Mouse (Mus musculus) embryonic facial prominence, embryonic 10.5 days (tissue): ENCODE results near the gene Esp3. TPM values are rescaled to one million over a fixed set of nuclear protein-coding genes. Genes with fewer than 3 reads are reported as not detected.
"Not testable (repeated sequence)": the region's sequence is repeated elsewhere in the genome, so short reads cannot be mapped to it uniquely, and the experiment has no call there.

Source experiments
- DNase-seq: peaks from one replicate; pipeline ENCODE4 v3.0.0-alpha.2; 2017; ENCODE audit warnings: low spot score
- H3K27ac ChIP-seq: fragments of 300-500 bp; sonication (generic); replicated peaks from 2 replicates; pipeline ENCODE4 v1.5.1; 2016; ENCODE audit warnings: mild to moderate bottlenecking
- H3K27me3 ChIP-seq: fragments of 300-500 bp; sonication (generic); replicated peaks from 2 replicates; pipeline ENCODE4 v1.6.1; 2016; ENCODE audit warnings: low read depth, mild to moderate bottlenecking; ENCODE audit not compliant: poor library complexity, severe bottlenecking
- H3K36me3 ChIP-seq: fragments of 300-500 bp; sonication (generic); replicated peaks from 2 replicates; pipeline ENCODE4 v1.6.1; 2016; ENCODE audit warnings: mild to moderate bottlenecking, moderate library complexity
- H3K4me1 ChIP-seq: fragments of 300-500 bp; sonication (generic); 2 replicates; pipeline ENCODE4 v1.6.1; 2016
- H3K4me3 ChIP-seq: fragments of 300-500 bp; sonication (generic); 2 replicates; pipeline ENCODE4 v1.5.1; 2016; ENCODE audit warnings: mild to moderate bottlenecking, moderate library complexity
- H3K9me3 ChIP-seq: fragments of 300-500 bp; sonication (generic); 2 replicates; pipeline ENCODE4 v1.6.1; 2016; ENCODE audit warnings: mild to moderate bottlenecking
- WGBS: fragments of 180-500 bp; shearing (Covaris S2); methylation state at CpG from one replicate; pipeline ENCODE4 v1.1.7; 2016; 5-methylcytosine and 5-hydroxymethylcytosine counted together
- polyA plus RNA-seq: library from polyadenylated mRNA; unstranded; fragments of >200 nt; fragmentation: Nextera tagmentation; extraction: Ambion mirVana; gene quantifications from 2 replicates; pipeline ENCODE4 v1.2.1, GENCODE M21; 2016

Gene Esp3
- polyA plus RNA-seq: not detected in 2 replicates

GRCm38 (mm10) chr17:40631775-40632174, at the start of gene Esp3:
Esp3 (plus strand) TSS chr17:40632075.
- WGBS: 96% methylated on average over 1 of the region's 1 CpGs
- not testable (repeated sequence) for H3K4me1 ChIP-seq, H3K27me3 ChIP-seq, H3K9me3 ChIP-seq, H3K36me3 ChIP-seq, DNase-seq, H3K4me3 ChIP-seq, H3K27ac ChIP-seq

GRCm38 (mm10) chr17:40583906-40584305, 48.0 kb upstream of the Esp3 start:
- WGBS: 39% methylated on average over 6 of the region's 6 CpGs
- not testable (repeated sequence) for H3K27me3 ChIP-seq, H3K36me3 ChIP-seq, DNase-seq, H3K4me1 ChIP-seq, H3K27ac ChIP-seq, H3K9me3 ChIP-seq, H3K4me3 ChIP-seq

- H3K27ac ChIP-seq: no peak overlapping the region
- no peak for DNase-seq
- no peaks in the 10 kb centered on the region for H3K36me3 ChIP-seq
- no peaks in the 10 kb centered on the region for H3K9me3 ChIP-seq
- no peaks in the 10 kb centered on the region for H3K4me1 ChIP-seq
- H3K4me3 ChIP-seq: no peak overlapping the region
- no peaks in the 10 kb centered on the region for H3K27me3 ChIP-seq
These were observed 40.6 kb upstream of the Esp3 start for GRCm38 (mm10) chr17:40591297-40591696.

DNA sequence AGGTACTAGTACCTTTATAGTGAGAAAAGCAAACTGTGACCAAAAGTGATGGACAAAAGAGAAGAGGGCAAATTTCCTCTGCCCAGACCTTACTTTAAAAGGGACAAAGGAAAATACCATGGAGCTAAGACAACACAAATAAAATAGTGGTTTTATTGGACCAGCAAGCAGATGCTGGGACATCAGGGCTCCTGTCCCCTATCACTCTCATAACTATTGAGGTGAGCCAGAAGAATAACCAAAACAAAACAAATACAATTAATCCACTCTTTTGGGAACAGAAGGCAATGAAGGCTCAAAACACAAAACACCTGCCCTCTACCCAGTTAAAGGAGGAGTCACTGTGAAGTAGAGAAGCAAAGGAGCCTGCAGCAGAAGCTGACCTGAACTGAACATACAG, 33.6 kb upstream of the Esp3 start, which contains the start of gene Esp4:
TSS of gene Esp4 (plus strand) at position 301 of the 400 bp plus-strand sequence.
- DNase-seq: no peak
- Histone ChIP-seq H3K36me3 (no peaks in the 10 kb centered on the region), H3K27ac (no peak within 1 kb of the TSS), H3K4me3 (no peak within 1 kb of the TSS), H3K9me3 (no peaks in the 10 kb centered on the region), H3K27me3 (no peaks in the 10 kb centered on the region), H3K4me1 (no peaks in the 10 kb centered on the region)

GRCm38 (mm10) chr17:40662118-40662679, 30.3 kb downstream of the Esp3 start:
- not testable (repeated sequence) for H3K27ac ChIP-seq, H3K9me3 ChIP-seq, H3K27me3 ChIP-seq, DNase-seq, H3K36me3 ChIP-seq, H3K4me1 ChIP-seq, H3K4me3 ChIP-seq
- WGBS: 78% methylated on average over 9 of the region's 9 CpGs

DNA sequence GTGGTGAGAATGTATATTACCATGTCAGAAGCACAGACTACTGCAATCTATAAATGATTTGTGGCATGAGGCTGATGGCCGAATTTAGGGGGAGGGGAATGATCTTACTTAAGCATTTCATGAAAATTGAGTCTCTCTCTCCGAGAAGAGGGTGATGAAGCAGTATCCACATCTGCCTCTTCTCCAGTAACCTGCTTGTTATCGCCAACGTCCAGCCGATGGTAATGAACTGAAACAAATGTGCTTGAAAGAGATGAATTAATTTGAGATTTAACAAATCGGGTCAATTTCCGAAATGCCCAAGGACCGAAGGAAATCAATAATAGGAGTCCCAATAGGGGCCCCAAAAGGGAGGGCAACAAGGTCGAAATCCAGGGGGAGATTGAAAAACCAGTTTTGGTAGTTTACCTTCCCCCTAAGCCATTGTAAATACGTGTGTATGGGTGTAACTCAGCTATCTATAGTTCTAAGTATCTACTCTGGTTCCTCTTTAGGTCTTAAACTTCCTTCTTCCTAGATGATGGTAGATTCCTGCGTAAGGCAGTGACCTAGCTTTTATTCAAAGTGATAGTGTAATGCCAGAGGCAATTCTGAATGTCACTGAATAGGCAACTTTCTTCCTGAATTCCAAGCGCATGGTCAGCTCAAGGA, 31.4 kb downstream of the Esp3 start:
- H3K4me3 ChIP-seq, H3K9me3 ChIP-seq, H3K36me3 ChIP-seq, H3K27ac ChIP-seq, DNase-seq, H3K4me1 ChIP-seq, H3K27me3 ChIP-seq: not testable (repeated sequence)
- 86% methylated on average over 12 of the region's 12 CpGs for WGBS

Other genes starting within 250 kb of the Esp3 start
- not detected in 2 replicates for gene Esp8, start 112.1 kb upstream of the Esp3 start, polyA plus RNA-seq
- gene Esp6, start 70.6 kb upstream of the Esp3 start, polyA plus RNA-seq: not detected in 2 replicates
- not detected in 2 replicates for gene Esp4, start 33.5 kb upstream of the Esp3 start, polyA plus RNA-seq
- gene Esp1, start 95.0 kb downstream of the Esp3 start, polyA plus RNA-seq: not detected in 2 replicates
- not detected in 2 replicates for gene Crisp2, start 174.9 kb downstream of the Esp3 start, polyA plus RNA-seq
- gene Rhag, start 179.1 kb downstream of the Esp3 start, polyA plus RNA-seq: 5.0 and 5.6 TPM in 2 replicates
- gene 9130008F23Rik, start 248.5 kb downstream of the Esp3 start, polyA plus RNA-seq: 0.37 and 0.53 TPM in 2 replicates